Mouse (Mus musculus) brain, adult 2 months (tissue): ENCODE results near the gene Arsb.

Source experiments
- DNase-seq: peaks from one replicate; pipeline ENCODE4 v3.0.0; 2011; ENCODE audit warnings: low read depth, low spot score

The Arsb gene

GRCm38 (mm10) chr13:93921831-93922565 lies 150.6 kb downstream of the Arsb start:
- DNase-seq = no peak

- DNase-seq = no peak
These were observed 151.1 kb downstream of the Arsb start for GRCm38 (mm10) chr13:93922566-93922910.

- DNase-seq = peak; percentile 55
These were observed 153.5 kb downstream of the Arsb start for GRCm38 (mm10) chr13:93924735-93925432.

DNA sequence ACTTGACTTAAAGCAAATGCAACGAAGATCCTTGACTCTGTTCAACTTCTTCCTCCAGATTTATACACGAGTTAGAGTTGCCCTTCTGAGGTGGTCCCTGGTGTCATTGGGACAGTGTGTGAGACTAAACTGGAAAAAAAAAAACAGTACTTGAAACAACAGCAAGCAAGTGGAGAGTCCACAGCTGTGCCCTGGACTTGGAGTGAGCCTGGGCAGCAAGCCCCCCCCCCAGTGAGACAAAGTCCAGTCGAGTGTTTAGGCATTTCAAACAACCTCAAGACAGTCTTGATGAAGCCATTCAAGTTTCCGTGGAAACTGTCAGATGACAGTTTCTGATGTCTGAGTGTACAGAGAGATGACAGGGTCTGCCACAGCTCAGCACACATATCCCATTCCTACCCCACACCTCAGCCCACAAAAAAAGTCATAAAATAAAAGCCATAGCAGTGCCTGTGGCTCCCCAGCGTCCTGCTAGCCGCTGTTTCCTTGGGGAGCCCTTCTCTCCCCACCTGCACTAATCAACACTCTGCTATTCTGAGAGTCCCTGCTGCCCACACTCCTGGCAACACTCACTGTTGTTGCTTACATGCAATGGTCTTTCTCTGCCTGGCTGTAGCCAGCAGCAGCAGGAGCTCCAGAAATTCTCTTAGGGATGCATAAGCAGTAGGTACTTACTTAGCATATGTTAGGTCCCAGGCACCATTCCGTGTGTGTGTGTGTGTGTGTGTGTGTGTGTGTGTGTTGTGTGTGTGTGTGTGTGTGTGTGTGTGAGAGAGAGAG lies 159.3 kb downstream of the Arsb start:
- peak; percentile 90 for DNase-seq

DNA sequence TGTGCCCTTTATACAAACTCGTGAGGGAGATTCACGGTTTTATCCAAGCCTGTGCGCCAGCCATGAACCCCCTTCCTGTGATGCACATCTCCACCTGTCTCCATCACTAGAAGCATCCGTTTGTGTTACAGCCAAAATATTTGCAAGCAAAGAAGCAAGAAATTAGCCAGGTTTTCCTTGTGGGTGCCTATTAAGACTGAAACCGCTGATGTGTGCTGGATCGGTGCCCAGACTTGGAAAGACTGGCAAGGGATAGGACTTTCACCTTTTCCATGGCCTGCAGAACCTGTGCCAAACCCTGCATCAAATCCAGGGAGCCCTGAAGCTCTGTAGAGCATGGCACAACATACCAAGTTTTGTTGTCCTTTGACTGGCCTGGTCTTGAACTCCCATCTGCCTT lies 165.0 kb downstream of the Arsb start:
- DNase-seq = peak; percentile 74

DNA sequence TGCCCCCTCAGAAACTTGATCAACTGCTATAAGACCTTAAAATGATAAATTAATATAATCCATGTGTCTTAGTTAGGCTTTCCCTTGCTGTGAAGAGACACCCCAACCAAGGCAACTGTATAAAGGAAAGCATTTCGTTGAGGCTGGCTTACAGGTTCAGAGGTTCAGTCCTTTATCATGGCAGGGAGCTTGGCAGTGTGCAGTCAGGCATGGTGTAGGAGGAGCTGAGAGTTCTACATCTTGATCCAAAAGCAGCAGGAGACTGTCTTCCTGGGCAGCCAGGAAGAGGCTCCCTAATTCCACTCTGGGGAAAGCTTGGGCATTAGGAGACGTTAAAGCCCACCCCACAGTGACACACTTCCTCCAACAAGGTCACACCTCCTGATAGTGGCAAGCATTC lies 166.7 kb downstream of the Arsb start:
- no peak for DNase-seq

DNA sequence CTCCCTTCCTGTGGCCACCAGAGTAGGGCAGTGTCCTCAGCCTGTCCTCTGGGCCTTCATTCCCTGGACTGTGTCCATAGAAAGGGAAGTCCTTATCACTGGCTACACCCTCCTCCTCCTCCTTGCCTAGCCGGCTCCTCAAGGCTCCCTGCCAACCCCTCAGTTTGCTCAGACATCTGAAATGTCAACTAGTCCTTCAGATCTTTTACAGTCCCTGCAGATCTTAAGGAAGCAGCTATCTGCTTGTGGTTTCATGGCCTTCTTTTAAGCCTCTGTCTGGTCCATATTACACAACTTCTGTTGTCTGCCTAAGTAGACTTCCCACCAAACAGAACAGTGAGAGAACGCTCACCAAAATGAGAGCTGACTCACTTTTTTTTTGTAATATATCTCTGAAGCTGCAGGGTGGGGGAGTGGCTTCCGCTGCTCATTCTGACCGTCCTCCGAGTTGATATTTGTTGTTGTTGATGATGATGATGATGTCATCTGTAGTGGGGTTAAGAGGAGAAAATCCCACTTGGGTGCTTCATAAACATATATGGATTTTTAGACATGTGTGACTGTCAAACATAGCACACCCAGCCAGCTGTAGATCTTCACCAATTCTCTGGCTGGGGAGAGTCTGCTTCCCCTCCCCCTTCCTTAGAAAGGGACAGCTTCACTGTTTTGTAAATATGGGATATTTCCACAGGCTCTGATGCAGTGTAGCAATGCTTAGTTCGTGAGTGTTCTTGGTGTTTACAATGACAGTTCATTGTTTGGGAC lies 168.1 kb downstream of the Arsb start:
- peak; percentile 40 for DNase-seq

DNA sequence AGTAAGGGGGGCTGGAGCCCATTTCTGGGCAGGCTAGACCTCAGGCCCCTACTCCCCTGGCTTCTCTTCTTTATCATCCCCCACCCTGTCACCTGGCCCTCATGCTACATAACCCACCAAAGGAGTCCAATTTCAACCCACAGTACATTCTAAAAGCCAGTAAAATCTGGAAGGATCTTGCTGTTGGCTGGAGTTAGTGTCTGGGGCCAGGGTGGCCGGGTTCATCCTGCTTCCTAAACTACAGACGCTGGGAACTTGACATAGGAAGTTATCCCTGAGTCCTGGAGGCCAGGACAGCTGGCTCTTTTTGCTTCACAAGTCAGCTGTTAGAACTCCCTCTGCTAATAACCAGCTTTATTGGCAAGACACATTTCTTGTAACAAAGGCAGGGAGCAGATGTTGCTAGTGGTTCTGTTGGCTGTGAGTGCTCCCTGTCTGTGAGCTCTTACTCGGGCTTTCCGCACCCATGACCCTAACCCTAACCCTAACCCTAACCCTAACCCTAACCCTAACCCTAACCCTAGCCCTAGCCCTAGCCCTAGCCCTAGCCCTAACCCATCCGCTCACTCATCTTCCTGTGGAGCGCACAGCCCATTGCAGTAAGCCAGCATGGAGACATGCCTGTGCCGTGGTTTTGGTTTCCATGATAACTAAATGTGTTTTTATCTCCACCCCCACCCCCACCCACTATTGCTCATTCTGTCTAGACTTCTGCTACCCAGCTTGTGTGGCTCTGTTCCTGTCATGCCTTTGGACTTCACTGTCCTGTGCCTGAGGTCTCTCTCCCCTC lies 169.5 kb downstream of the Arsb start:
- DNase-seq = peak; percentile 63

DNA sequence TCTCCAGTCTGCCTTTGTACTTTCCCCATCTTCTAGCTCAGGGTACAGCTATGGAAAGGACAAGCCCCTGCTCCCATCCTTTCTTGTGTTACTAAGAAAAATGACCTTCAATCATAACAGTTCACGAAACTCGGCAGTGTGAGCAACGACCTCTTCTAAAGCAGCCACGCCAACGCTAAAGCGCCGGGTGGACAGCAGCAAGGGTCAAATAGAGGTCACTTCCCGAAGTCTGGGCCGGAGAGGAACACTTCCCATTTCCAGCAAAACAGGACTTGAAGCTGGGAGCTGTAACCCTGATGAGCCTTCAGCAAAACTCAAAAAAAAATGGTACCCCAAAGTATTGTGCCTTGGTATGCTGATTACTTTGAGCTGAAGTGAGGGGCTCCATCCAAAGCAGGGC lies 179.6 kb downstream of the Arsb start:
- DNase-seq = no peak

DNA sequence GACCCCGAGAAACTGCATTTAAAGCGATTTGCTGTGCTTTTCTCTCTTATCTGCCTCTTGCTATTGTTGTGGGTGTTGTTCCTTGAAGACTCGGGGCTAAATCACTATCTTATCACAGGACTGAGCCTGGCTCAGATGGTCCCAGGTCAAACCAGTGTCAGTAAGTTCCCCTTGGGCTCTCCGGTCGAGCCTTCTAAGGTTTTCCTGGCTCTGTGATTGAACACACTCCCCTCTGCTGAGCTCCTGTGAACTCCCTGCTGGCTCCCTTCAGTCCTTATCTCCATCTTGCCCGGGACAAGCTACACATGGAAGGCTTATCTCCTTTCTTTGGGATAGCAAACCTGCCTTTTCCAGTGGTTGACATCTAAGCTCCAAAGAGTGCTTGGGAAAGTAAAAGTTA lies 180.1 kb downstream of the Arsb start:
- DNase-seq = no peak

DNA sequence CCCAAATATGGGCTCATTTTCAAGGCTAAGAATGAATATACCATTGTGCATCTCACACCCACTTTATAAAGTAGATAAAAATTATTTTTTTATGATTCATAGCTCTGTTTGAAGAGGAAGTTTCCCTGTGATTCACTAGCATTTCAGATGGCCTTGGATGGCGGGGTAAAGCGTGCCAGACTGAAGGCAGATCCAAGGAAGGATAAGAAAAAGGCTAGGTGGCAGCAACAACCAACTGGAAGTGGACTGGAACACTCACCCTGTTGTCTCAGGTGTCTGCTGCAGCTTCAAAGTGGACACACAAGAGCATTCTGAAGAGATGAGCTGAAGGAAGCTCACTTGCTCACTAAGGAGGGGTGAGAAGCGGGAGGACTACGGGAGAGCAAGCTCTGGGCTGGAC lies 181.0 kb downstream of the Arsb start:
- DNase-seq = peak; percentile 36

- no peak for DNase-seq
These were observed 186.5 kb downstream of the Arsb start for GRCm38 (mm10) chr13:93957907-93958306.

DNA sequence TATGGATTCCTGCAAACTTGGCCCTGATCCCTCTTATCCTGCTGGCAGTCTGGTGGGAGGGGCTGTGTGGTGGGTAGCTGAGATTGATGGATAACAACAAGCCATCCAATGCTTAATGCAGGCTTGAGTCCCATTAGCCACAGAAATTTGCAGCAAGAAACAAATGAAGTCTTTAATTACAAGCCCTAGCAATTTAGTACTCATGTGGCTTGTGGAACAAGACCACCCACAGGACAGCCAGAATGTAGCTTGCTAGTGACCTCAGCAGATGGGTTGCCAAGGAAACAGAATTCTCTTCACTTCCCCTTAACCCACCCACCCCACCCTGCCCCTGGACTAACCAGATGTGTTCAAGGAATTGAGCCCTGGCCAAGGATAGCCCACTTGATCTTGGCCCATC lies 194.8 kb downstream of the Arsb start:
- DNase-seq = peak; percentile 17

GRCm38 (mm10) chr13:93967138-93967537 lies 195.7 kb downstream of the Arsb start:
- DNase-seq = peak; percentile 62

DNA sequence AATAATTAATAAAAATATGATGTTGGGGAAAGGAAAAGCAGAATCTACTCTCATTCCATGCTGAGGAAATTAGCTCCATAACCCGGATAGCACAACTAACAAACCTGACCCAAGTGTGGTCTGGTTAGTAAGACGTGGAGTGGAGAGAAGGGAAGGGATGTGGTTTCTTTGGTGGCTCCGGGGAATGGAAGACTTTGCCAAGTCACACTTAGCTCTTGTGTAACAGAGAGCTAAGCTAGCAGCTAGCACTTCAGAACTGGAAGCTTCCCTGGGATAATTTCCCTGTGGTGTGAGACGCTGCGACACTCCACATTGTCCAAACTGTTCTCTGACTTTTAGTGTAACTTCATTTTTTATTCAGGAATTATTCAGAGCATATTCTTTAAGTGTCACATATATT lies 198.7 kb downstream of the Arsb start:
- no peak for DNase-seq

DNA sequence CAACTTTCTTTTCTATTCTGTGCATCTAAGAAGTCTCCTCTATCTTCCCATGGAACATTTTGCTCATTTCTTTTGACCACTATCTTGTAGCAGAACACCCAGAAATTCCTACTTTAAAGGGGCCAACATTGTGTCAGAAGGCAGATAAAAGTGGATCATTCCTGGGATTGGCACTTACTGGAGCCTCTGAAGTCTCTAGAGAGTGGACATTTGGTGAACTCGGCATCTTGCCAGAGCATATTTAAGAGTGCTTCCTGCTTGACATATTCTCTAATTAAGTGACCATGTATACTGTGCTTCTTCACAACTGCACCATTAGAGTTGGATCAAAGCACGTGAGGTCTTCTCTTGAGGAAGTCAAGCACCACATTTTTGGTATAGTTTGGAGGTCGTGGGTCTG lies 201.0 kb downstream of the Arsb start:
- no peak for DNase-seq

DNA sequence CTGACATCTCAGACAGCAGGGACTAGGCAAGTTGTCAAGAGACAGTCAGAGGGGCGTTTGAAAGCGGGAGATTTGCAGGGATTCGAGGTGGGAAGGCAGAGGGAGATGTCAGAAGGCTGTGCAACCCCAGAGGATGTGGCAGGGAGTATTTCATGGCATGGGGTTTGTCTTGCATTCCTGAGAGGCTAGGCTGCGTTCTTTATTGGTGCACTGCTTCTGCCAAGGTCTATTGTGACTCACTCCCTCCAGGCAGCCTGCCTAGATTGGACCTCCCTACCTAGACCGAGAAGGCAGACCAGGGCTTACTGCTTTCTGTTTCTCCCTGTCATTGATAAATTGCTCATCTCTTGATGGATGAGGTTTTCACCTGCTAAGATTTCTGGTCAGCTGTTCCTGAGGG lies 204.2 kb downstream of the Arsb start:
- DNase-seq = no peak

DNA sequence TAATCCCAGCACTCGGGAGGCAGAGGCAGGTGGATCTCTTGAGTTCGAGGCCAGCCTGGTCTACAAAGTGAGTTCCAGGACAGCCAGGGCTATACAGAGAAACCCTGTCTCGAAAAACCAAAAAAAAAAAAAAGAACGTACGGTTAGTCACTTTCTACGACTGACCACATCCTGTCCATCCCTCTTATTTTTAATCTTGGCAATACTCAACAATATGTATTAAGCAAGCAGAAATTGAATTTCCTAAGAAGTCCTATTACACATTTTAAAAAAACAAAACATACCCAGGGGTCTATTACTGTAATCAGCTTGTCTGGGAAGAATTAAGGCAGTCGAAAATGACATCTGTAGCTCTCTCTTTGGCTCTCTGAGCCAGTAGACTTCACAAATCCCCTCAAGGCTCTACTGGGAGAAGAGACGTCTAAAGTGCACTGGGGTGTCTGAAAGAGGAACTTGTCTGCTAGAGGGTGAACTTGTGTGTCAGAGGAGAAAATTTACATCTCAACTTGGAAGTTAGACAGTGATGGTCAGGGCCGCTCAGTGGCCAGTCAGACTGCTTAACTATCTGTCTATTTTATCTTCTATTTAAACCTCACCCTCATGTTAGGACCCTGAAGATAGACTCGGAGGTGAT lies 205.6 kb downstream of the Arsb start:
- no peak for DNase-seq

DNA sequence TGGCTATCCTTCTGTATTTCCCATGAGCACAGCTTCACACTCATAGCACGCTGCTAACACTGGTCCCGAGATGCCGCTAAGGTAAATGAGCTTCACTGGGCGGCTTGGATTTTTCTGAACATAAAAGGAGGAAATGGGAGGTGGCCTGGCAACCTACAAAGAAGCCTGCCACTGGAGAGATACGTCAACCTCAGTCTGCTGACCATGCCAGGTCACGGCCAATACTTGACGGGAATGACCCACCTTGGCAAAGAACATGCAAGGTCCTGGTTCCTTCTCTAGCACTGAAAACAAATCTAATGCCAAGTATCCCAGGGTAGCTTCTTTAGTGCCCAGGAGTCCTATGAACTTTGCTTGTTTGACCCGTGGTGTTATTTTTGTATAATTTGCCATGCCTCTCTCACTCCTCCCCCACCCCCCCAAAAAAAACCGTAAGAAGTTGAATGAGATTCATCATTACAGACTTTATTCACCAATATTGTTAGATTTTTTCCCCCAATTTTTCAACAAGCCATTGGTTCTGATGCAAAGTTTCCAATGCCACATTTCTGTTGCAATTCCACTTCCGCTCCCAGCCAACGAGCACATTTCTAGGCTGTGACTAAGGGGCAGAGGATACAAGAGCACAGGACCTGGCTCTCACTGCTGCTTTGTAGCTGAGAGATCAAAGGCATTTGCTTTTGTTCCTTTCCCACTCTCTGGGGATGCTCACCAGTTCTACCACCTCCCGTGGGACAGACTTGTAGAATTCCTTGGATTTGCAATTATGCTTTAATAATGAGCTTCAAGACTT lies 207.5 kb downstream of the Arsb start:
- no peak for DNase-seq

DNA sequence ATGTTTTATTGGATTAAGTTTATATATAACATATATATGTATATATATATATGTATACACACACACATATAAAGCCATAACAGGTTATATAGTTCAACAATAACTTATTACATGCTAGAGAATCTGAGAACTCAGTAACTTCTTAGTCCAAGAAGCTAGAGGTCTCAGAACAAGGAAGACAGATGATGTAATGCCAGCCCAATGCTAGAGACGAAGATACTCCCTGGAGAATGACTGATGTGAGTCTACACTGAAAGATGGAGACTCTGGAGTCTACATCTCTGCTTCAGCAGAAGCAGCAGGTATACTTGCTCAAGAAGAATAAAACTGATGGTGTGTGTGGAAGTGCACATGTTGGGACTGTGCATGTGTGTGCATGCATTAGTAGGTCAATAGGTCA lies 208.3 kb downstream of the Arsb start:
- DNase-seq = no peak
